Mouse (Mus musculus) midbrain, embryonic 16.5 days (tissue): Measurements from ENCODE around the gene Vmn1r74. TPM values are rescaled to one million over a fixed set of nuclear protein-coding genes. Genes with fewer than 3 reads are reported as not detected.
"Not testable (repeated sequence)": the region's sequence is repeated elsewhere in the genome, so short reads cannot be mapped to it uniquely, and the experiment has no call there.

Experiments
- ATAC-seq: fragments of 200-750 bp; cut with Nextera tagmentation; 2 replicates; pipeline ENCODE4 v1.8.0; 2017; ENCODE audit warnings: moderate TSS enrichment
- H3K27ac ChIP-seq: fragments of 300-500 bp; sonication (generic); 2 replicates; pipeline ENCODE4 v1.5.1; 2014; ENCODE audit warnings: mild to moderate bottlenecking, low read length, mixed read lengths
- H3K27me3 ChIP-seq: fragments of 300-500 bp; sonication (generic); 2 replicates; pipeline ENCODE4 v1.6.1; 2014; ENCODE audit warnings: low read depth, low read length, mixed read lengths; ENCODE audit not compliant: control insufficient read depth, insufficient read depth
- H3K36me3 ChIP-seq: fragments of 300-500 bp; sonication (generic); 2 replicates; pipeline ENCODE4 v1.6.1; 2014; ENCODE audit warnings: mild to moderate bottlenecking, low read length, moderate library complexity, mixed read lengths; ENCODE audit not compliant: control insufficient read depth, insufficient read depth
- H3K4me1 ChIP-seq: fragments of 300-500 bp; sonication (generic); 2 replicates; pipeline ENCODE4 v1.6.1; 2014; ENCODE audit warnings: mild to moderate bottlenecking, low read length, mixed read lengths; ENCODE audit not compliant: control insufficient read depth, insufficient read depth
- H3K4me2 ChIP-seq: fragments of 300-500 bp; sonication (generic); 2 replicates; pipeline ENCODE4 v1.6.1; 2014; ENCODE audit warnings: mild to moderate bottlenecking, low read length, mixed read lengths
- H3K4me3 ChIP-seq: fragments of 300-500 bp; sonication (generic); 2 replicates; pipeline ENCODE4 v1.5.1; 2014; ENCODE audit warnings: low read depth, mild to moderate bottlenecking, low read length, moderate library complexity, mixed read lengths
- H3K9ac ChIP-seq: fragments of 300-500 bp; sonication (generic); 2 replicates; pipeline ENCODE4 v1.6.1; 2014; ENCODE audit warnings: low read depth, low read length, mixed read lengths
- H3K9me3 ChIP-seq: fragments of 300-500 bp; sonication (generic); replicated peaks from 2 replicates; pipeline ENCODE4 v1.6.1; 2014; ENCODE audit warnings: mild to moderate bottlenecking, low read length, mixed read lengths; ENCODE audit not compliant: control insufficient read depth, poor library complexity, severe bottlenecking
- WGBS: fragments of 180-500 bp; shearing (Covaris S2); extraction: QIAGEN DNeasy Blood & Tissue Kit; methylation state at CpG from one replicate; pipeline ENCODE4 v1.1.7; 2014; 5-methylcytosine and 5-hydroxymethylcytosine counted together
- polyA plus RNA-seq: library from polyadenylated mRNA; unstranded; fragments of >200 nt; fragmentation: Nextera tagmentation; extraction: Ambion mirVana; gene quantifications from 2 replicates; pipeline ENCODE4 v1.2.1, GENCODE M21; 2015

Vmn1r74 gene
- polyA plus RNA-seq, result not detected in 2 replicates

DNA sequence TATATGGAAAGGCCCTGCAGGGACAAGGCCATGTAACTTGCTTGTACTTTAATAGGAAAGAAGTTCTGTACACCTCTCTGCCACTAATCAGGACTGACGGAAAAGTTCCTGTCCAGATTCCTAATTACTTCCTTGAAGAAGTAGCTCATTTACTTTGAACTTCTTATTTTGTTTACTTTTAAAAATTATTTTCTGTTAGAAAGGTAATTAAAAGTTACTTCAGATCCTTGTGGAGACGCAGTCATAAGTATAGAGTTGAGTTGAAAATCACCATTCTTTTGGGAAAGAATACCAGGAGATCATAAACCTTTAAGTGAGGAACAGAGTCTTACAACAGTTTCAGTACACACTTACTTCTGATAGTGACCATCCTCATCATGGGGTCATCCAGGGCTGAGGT, at the start of gene Vmn1r74:
Gene Vmn1r74, plus strand, starts transcription at position 301 of the 400 bp plus-strand sequence.
- ATAC-seq, result no peak
- Histone ChIP-seq H3K9ac (no peak within 1 kb of the TSS), H3K4me2 (no peak within 1 kb of the TSS), H3K27me3 (no peaks in the 10 kb centered on the region), H3K36me3 (no peaks in the 10 kb centered on the region), H3K4me1 (no peaks in the 10 kb centered on the region), H3K9me3 (peaks cover 12% of the 10 kb centered on the region), H3K27ac (no peak within 1 kb of the TSS), H3K4me3 (no peak within 1 kb of the TSS)
- WGBS, result 85% methylated on average over 2 of the region's 2 CpGs

DNA sequence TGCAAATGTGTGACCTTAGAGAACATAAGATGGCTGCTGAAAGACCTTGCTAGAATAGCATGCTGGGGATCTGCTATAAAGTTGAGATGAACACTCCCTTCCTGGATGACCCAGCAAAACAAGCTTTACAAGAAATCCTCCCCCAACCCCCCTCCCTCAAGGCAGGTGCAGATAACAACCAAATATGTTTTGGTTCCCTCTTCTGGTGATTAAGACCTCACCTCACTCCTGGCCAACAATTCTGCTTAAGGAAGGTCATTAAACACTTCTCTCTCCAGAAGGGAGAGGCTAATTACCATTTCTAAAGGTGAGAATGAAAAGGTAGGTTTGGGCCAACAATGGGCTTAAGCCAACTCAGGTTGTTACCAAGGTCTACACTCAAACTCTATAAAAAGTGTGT, 20.0 kb upstream of the Vmn1r74 start:
- H3K27me3 ChIP-seq, result no peaks in the 10 kb centered on the region
- ATAC-seq, result no peak
- H3K4me2 ChIP-seq, result no peak overlapping the region
- H3K36me3 ChIP-seq, result no peaks in the 10 kb centered on the region
- no peak overlapping the region for H3K9ac ChIP-seq
- no peaks in the 10 kb centered on the region for H3K4me1 ChIP-seq
- peaks cover 16% of the 10 kb centered on the region for H3K9me3 ChIP-seq
- no peak overlapping the region for H3K27ac ChIP-seq
- no peak overlapping the region for H3K4me3 ChIP-seq

DNA sequence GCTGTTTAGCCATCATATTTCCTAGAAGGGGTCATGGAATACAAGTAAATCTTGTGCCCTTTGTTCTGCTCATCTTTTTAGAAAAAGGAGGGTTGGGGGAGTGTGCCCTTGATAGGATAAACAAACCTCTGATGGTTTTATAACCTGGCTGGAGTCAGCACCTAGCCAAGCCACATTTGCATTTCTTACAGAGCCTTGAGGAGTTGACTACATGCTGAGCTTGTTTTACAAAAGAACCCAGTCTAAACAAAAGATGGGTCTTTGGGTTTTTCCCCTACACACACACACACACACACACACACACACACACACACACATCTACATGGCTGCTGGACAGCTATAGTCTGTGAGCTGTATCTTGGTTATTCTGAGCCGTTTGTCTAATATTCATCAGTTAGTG, 11.6 kb upstream of the Vmn1r74 start:
- Histone ChIP-seq H3K4me2 (no peak overlapping the region), H3K9me3 (peaks cover 22% of the 10 kb centered on the region), H3K4me3 (no peak overlapping the region), H3K36me3 (no peaks in the 10 kb centered on the region), H3K9ac (no peak overlapping the region), H3K27ac (no peak overlapping the region), H3K27me3 (no peaks in the 10 kb centered on the region), H3K4me1 (no peaks in the 10 kb centered on the region)
- ATAC-seq, result no peak
- WGBS, result 84% methylated on average over 1 of the region's 1 CpGs

DNA sequence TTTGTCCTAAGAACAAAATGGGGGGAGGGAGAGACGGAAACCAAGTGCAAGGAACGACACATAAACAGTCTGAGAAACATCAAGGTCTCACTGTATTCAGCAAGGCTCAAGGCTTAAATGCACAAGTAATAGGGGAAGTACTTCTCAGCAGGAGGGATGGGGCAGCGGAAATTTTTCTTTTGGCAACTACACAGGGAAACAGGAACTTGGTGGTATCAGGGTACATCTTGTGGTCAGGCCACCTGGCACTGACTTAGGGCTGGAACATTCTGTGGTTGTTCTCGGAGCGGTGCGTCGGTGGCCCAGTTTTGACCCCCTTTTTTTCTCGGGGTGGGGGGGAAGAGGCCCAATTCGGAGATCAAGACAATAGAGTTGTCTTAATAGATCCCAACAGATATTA, 10.5 kb upstream of the Vmn1r74 start:
- not testable (repeated sequence) for H3K4me3 ChIP-seq, H3K9ac ChIP-seq, H3K27ac ChIP-seq, H3K36me3 ChIP-seq, ATAC-seq, H3K27me3 ChIP-seq, H3K4me1 ChIP-seq, H3K4me2 ChIP-seq
- WGBS, result 90% methylated on average over 9 of the region's 9 CpGs
- H3K9me3 ChIP-seq, result peaks cover 19% of the 10 kb centered on the region

DNA sequence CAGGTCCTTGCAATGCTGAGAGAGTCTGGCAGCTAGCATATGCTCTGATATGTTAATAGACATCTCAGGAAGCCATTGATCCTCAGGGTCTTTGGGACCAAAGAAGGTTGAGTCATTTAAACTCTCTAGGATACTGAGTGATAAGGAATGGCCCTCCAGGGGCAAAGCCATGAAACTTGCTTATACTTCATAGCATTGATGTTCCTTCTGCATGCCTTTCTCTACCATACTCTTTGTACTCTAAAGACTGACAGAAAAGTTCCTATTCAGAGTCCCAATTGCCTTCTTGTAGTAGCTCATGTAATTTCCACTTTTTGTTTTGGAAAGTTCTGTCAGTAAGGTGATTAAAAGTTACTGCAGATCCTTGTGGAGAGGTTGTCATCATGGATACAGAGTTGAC, 40.5 kb downstream of the Vmn1r74 start, which contains the start of gene Vmn1r75:
Gene Vmn1r75, plus strand, starts transcription at position 301 of the 400 bp plus-strand sequence.
- no peak for ATAC-seq
- H3K4me2 ChIP-seq, result no peak within 1 kb of the TSS
- H3K4me3 ChIP-seq, result no peak within 1 kb of the TSS
- no peaks in the 10 kb centered on the region for H3K4me1 ChIP-seq
- H3K9me3 ChIP-seq, result peaks cover 2% of the 10 kb centered on the region; the same call in 1 of the 2 replicates
- H3K36me3 ChIP-seq, result no peaks in the 10 kb centered on the region
- H3K9ac ChIP-seq, result no peak within 1 kb of the TSS
- H3K27ac ChIP-seq, result no peak within 1 kb of the TSS
- H3K27me3 ChIP-seq, result no peaks in the 10 kb centered on the region

Other genes starting within 250 kb of the Vmn1r74 start
- gene Zscan4-ps3, start 224.7 kb upstream of the Vmn1r74 start, polyA plus RNA-seq, result not detected in 2 replicates
- gene Vmn1r72, start 153.8 kb upstream of the Vmn1r74 start, polyA plus RNA-seq, result not detected in 2 replicates
- gene Vmn1r73, start 103.7 kb upstream of the Vmn1r74 start, polyA plus RNA-seq, result not detected in 2 replicates
- not detected in 2 replicates for gene Vmn1r75, start 40.6 kb downstream of the Vmn1r74 start, polyA plus RNA-seq
- not detected in 2 replicates for gene Vmn1r76, start 104.2 kb downstream of the Vmn1r74 start, polyA plus RNA-seq
- not detected in 2 replicates for gene Vmn1r77, start 202.8 kb downstream of the Vmn1r74 start, polyA plus RNA-seq